Mouse (Mus musculus) spleen, adult 18-20 months (tissue): ENCODE data around the gene Abcg5.

Source experiments
- DNase-seq, 2 experiments: peaks; one replicate each; pipeline ENCODE4 v3.0.0; 2022; ENCODE audit warnings: mixed read lengths in 2 of 2

The Abcg5 gene

DNA sequence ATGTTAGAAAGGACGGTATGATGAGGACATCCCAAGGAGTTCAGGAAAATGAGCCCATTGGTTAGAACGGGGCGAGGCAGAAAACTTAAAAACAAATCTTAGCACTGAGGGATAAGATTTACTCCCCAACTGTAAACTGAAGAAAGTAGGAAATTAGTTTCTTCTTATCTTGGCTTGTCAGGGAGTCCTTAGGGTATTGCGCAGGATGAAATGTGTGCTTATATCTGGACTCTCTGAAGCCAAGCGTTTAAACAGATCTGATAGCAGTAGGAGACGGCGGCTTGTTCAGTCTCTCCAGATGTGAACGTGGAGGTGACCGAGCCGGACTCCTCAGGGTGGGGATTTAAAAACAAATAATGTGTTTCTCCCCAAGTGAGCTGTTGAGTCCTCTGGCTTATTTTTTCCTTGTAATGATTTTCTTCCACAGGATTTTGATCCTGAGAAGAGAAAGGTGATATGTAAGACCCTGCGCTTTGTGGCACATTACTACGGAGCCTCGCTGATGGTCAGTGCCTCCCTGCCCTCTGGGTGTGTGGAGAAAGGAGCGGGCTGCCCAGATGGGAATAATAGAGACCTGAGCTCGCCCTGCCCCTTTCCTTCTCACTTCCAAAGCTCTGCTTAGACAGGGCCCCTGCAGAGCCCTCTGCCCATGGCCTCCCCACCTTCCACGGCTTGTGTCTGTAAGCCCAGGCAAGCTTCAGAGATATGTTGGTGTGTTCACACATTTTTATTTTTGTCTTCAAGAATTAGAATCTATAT, 38.3 kb downstream of the Abcg5 start:
- DNase-seq, result no peak

DNA sequence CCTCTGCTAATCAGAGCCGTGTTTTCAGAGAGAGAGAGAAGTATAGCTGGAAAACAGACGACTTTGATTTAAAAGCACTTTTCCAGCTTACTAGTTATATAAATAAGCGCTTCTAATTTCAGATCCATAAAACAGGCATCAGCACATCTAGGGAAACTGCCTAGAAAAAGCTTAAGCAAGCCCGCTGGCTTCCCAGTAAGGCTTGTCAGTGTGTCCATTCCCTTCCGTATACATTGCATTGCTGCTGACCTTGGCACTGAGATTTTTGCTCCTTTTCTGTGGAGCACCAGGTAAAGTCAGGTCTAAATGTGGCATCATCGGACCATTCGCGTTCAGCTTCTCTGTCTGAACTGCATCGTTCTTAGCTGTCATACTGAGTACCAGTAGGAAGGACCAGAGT, 40.5 kb downstream of the Abcg5 start:
- DNase-seq, result no peak

DNA sequence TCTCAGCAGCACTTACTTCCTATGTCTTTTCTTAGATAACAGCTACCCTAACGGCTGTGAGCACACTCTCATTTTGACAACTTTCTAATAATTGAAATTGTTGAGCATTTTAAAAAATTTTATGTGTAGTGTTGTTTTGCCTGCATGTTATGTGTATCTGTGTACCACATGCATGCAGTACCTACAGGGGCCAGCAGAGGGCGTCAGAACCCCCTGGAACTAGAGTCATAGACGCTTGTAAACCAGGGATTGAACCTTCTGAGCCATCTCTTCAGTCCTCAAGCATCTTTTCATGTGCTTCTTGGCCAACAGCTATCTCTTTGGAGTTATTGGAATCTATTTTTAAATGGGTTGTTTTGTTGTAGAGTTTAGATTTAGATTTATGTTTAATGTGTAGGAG, 40.9 kb downstream of the Abcg5 start:
- peak in 1 of 2 experiments; percentile 30 for DNase-seq

DNA sequence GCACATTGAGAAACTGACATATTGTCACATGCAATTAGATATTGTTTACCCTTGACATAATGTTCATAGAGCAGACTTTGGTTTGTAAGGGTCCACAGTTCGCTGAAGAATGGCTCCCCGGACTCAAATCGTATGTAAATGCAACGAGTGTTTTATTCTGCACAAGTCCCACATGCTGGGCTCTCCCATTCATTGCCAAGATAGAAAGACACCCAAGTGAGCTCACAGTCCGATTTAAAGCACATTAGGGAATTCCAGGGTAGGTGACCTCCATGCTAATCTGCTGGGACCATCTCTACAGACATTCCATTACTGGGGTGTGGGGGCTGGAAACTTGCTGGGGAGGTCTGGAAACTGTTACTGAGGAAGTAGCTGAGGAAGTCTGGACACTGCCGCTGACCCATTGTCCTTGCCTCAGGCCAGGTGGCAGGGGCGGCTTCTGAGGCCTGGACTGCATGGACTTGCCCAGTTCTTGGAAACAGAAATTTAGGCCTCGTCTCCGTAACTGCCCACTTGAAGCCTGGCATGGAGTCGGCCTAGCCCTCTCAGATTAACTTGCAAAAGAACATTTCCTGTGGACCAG, 42.9 kb downstream of the Abcg5 start:
- DNase-seq, result no peak

DNA sequence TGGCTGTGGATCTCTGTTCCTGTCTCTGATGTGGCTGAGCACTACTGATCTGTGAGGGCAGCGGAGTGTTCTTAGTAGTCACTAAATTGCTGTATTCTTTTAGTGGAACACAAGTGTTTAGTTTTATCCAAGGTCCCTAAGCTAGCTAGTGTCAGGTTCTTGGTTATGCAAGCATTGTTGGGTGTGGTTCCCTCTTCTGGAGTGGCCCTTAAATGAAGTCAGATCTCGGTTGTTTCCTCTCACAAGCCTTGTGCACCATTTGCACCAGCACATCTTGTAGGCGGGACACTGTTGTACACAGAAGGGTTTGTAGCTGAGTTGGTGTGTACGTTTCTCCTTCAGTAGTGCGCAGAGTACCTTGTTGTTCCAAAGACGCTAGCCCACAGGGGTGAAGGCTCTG, 44.8 kb downstream of the Abcg5 start:
- no peak for DNase-seq

DNA sequence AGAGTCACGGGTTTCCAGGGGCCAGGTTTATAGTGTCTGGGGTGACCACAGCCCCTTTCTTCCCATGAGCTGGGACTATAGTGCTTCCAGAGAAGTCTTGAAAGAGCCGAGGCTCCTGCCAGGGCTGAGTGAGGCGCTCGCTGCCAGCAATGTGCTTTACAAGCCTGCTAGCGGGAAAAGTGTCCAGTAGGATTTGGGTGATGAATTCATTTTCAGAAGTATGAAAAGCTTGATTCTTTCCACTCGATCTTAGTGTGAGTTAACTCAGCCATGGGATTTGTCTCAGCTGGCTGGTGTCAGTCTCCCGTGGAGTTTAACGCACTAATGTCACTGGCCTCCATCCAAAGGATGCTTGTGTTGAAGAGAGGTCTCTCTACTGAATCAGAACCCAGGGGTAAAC, 46.5 kb downstream of the Abcg5 start:
- no peak for DNase-seq

DNA sequence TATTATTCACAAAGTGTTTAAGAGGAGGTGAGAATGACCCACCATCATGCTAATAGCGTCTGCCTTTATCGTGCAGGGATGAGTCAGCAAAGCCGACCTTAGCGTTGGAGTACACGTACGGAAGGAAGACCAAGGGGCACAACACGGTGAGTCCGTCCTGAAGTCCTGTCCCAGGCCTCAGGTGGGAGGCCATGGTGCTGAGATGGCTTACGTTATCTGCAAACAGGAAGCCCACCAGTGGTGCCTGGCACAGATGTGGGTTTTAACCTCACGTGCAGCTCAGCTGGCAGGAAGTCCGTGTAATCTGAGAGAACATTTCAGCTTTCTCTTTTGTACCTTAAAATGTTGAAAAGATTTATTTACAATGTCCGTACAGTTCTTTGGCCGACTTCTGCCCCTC, 49.4 kb downstream of the Abcg5 start:
- peak in 1 of 2 experiments; percentile 19 for DNase-seq

DNA sequence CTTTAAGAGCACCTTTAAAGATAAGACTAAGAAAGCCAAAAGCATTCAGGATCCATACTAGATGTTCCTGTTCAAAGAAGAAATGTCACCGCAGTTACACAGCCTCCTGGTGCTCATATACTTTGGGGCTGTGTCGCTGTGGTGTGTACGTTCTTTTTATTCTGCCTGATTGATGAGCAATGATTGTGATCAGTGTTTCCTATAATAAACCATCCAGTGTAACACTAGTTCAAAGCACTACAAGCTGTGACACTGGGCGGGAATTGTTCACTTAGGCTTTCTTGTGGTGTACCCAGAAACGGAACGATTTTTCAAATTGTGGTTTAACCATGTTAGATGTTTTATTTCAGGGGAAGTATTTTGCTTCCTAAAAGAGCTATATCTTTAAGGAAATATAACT, 51.0 kb downstream of the Abcg5 start:
- no peak for DNase-seq

DNA sequence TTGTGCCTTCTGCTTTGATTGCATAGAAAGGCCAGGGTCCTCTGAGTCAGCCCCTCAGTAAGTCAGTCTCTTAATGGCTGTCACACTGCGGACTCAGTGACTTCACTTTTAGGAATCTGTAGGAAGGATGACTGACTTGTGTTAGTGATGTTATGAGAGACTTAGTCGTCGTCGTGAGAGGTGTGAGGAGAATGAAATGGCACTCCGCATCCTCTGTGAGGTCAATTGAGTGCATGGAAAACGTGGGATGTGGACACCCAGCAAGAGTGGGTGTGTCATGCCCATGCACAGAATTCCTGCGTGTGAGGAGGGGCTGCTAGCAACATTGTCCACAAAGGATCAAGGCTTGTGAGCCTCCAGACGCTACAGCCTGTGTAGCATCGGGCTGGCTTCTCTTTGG, 54.2 kb downstream of the Abcg5 start:
- DNase-seq, result no peak

DNA sequence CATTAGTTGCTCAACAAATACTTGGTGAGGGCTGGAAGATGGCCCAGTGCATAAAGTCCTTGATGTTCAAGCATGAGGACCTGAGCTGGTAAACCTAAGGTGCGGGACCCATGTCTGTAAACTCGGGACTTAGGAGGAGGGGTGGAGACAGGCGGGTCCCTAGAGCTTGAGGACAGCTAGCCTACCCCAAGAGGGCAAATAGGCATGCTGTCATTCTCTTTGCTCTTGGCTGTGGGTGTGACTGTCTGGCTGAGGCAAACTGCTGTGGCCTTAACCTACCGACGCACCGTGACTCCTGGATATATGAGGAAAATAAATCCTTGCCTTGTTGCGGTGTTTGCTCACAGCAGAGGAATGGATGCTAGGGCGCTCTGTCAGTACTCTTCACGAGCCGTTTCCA, 55.1 kb downstream of the Abcg5 start:
- DNase-seq, result no peak

DNA sequence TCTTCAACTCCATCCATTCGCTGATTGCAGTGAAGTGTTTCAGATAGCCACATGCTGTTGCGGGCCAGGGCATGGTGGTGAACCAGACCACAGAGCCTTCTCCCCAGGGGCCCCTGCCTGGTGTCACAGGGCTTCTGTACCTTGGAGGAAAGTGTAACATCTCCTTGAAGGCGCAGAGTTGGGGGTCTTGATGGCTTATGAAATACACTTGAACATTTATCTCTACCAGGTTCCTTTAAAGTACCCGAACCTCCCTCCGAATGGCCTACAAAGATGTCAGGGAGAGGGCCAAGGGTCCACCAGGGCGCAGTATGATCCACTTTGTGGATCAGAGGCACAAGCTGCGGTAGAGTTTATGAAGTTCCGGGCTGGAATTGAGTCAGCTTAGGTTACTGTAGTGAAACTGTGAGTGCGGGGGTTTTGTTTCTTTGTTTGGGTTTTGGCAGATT, 55.9 kb downstream of the Abcg5 start:
- DNase-seq, result no peak

DNA sequence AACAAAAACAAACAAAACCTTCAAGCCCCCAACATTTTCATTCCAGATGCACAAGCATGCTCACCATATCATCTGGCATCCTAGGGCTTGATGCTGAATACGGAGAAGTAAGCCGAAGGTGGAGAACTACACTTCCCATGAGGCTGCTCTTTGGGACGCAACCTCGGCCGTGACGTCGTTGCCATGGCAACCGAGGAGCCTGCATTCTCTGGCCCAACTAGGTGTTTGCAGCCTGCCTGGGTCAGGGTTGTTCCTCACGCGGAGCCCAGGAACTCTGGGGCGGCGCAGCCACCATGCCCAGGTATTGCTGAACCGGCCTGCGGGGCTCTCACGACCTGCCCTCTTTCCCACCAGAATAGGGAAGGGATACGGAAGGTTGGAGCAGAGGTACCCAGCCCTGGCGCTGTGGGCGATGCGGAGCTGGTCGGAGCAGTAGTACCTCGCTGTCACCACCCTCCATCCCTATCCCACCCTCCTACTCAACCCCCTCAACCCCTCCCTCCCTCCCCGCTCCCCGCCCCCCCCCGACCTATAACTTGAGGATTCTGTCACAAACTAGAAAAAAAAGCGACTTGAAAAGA, 56.4 kb downstream of the Abcg5 start, which contains the start of gene Dync2li1:
Dync2li1 (plus strand) TSS at position 221 of the 581 bp plus-strand sequence.
- DNase-seq, result peak; percentile 60 to 71

DNA sequence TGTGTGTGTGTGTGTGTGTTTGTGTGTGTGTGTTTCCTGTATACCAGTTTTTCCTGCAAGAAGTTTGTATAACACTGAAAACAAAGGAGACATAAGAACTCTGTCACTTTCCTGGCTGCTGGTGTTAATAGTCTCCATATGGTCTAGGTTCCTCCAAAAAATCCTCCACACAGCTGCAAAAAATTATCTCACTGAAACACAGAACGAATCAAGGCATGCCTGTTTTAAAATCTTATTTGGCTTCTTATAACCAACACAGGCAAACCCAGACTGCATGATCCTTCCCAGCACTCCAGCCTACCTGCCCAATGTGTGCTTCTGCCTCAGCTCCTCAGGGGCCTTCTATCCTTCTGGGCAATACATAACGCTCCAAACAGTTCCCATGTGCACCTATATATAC, 59.9 kb downstream of the Abcg5 start:
- DNase-seq, result no peak

DNA sequence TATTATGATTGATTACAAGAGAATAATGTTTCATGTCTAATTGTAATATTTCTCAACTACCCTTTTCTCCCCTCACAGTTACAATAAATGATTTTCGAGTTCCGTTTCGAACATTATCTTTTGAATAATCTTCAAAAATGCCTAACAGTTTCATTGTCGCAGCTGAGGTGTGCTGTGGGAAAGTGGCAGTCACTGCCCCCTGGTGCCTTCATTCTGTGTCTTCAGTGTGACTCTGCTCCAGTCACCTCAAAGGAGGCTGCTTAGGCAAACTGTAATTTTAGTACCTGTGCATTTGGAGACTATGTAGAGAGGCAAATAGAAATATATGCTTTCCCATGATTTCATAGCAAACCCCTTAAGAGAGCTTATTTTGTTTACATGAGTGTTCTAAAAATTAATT, 60.8 kb downstream of the Abcg5 start:
- DNase-seq, result no peak

DNA sequence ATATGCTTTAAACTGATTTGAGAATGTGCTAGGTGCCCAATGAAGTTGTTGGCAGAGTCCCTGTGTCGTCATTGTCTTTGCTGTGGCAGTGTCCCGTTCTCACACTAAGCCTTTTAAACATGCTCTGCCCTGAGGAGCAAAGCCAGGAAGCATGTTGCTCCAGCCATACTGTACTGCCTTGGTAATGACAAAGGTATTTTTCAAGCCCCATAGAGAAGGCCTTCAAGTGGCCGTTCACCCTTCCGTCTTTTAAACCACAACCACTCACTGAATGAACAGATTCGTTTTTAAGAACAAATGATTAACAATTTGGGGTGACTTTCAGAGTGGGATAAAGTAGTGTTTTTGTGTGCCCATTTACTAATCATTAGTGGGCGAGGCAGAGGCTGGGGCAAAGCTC, 61.6 kb downstream of the Abcg5 start:
- DNase-seq, result no peak

DNA sequence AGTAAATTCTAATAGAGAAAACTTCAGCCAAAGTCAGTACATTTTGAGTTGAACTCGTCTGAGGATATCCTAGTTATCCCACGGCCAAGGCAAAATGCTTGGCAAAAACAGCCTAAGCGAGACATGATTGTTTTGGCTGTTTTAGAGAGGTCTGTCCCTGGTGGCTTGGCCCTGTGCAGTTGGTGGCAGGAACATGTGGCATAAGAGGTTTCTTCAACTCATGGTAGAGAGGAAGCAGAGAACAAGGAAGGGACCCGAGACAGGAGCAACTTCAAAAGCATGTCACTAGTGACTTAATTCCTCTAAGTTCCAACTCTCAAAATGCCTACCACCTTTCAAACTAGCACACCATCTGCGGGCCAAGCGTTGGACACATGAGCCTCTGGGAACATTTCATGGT, 62.2 kb downstream of the Abcg5 start:
- DNase-seq, result no peak

DNA sequence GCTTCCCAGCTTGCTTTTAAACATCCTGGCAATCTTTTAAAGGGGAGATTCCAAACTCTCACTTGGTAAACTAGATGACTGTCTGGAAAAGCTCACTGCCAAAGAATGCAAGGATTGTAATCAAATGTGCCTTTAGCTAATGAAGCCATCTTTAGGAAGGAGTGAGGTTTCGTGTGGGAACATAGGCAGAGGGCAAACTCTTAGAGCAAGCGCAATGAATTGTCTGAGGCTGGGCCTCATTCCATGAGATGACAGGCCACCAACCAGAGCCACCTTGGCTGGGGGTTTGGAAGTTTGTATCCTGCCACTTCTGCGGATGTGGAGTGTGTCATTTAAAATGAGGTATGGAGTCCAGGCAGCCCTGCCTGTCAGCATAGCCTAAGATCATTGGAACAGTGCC, 62.7 kb downstream of the Abcg5 start:
- DNase-seq, result no peak

DNA sequence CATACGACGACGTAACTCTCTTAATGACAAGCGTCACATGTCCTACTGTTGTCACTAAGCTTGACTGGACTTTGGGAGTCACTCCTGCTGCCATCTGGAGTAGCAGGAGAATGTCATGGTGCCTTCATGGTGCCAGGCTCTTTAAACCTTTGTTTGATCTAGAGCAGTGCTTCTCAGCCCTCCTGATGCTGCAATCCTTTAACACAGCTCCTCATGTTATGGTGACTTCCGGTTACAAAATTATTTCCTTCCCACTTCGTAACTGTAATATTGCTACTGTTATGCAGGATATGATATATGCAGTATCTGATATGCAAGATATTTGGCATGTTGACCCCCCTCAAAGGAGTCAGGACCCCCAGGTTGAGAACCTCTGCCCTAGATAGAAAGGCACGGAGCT, 63.7 kb downstream of the Abcg5 start:
- no peak for DNase-seq

DNA sequence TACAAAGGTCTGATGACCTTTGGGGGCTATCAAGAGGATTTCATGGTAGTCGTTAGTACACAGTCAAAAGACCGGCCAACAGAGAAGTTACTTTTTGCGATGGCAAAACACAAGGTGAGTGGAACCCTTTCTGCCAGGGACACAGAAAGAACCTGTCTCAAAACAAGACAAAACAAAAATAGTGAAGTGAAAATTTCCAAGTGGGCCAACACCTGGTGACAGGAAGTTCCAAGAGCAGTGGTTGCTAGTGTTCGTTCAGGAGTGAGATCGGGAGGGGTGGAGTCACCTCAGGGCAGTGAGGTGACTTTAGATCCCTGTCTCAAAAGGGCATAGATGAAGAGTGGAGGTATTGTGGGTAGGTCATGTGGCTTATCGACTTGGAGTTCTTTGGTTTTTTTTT, 64.9 kb downstream of the Abcg5 start:
- no peak for DNase-seq

DNA sequence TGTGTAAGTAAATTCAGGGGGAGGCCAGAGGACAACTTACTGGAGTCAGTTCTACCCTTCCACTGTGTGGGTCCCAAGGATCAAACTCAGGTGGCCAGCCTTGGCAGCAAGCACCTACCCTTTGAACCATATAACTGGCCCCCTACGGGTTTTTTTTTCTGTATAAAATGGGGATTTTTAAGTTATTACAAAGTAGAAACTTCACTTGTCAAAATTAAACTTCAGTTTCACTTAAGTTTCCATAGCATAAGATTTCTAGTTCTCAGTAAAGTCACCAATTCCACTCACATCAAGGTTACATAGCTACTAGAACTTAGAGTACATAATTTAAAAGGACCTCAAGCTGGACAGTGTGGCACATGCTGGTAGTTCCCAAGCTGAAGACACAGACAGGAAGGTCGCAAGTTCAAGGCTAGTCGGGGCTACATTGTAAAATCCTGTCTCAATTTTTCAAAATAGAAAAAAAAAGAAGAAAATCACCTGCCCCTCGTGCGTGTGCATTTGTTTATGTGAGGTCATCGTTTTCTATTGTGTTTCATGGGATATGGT, 66.2 kb downstream of the Abcg5 start:
- DNase-seq, result no peak

DNA sequence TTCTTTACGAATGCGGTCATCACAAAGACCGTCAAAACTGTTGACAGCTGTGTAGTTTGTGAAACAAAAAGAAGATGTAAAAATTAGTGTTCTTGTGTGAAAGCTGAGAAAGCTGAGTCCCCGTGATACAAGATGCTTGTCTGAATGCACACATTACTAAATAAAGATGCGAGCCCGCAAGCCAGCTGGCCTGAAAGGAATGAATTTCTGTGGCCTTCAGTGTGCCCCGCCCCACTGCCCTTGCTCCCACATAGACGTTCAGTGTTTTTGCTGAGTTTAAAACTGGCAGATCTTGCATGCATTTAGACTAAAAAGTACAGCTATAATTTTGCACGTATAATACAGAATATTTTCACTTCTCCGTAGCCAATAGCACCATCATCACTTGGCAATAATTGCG, 67.0 kb downstream of the Abcg5 start:
- no peak for DNase-seq

DNA sequence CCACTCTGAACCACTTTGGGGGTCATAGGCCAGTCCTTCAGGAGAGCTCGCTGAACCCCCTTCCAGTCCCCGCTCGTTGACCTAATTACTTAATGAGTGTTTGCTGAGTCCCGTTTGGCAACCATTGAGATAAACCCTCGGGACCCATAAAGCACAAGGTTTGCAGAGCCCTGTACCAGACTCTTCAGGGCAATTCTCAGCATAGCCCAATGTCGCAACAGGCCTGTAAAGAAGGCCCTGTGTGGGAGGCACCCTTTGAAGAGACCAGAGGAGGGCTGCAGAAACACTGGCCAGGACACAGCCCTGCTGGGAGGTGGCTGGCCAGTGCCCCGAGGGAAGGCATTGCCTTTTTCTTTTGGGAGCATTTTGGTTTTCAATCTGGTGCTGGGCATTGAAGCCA, 70.8 kb downstream of the Abcg5 start:
- no peak for DNase-seq

DNA sequence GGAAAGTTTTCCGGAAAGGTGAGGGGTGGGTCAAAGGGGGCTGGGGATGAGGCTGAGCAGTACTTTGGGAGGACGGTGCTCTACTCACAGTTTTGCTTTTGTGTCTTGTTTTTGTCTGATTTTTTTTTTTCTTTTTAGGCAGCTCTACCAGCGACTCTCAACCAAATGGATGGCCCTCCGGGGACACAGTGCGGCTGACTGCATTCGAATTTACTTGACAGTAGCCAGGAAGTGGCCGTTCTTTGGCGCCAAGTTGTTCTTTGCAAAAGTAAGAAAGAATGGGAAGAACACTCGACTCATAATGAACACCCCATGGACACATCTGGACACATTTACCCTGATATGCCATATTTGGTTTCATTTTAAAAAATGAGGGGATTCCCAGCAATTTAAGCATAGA, 71.3 kb downstream of the Abcg5 start:
- DNase-seq, result no peak

DNA sequence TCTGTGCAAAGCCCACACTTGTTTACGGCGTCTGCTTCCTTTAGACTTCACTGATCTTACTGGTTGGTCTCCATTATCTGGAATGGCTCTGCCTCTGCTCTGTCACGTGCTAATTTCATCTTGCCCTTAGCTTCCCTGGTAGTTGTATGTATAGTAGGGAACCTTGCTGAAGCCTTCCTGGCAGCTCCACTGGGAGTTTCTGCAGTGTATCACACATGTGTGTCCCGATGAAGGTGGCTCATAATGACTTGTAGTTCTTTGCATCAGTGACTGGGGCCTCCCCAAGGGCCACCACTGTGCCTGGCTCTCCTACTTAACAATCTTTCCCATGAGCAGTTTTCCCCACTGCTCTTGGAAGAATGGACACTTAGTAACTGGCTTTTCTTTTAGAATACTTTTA, 74.2 kb downstream of the Abcg5 start:
- no peak for DNase-seq
